Mouse (Mus musculus) limb, embryonic 10.5 days (tissue): ENCODE results near the gene Gnai3. TPM values are rescaled to one million over a fixed set of nuclear protein-coding genes. Genes with fewer than 3 reads are reported as not detected.

Experiments used
- DNase-seq: peaks from one replicate; pipeline ENCODE4 v3.0.0-alpha.2; 2017; ENCODE audit warnings: low spot score
- H3K27ac ChIP-seq: fragments of 300-500 bp; sonication (generic); 2 replicates; pipeline ENCODE4 v1.5.1; 2016; ENCODE audit warnings: mild to moderate bottlenecking
- H3K27me3 ChIP-seq: fragments of 300-500 bp; sonication (generic); 2 replicates; pipeline ENCODE4 v1.6.1; 2016; ENCODE audit warnings: low read depth, mild to moderate bottlenecking; ENCODE audit not compliant: poor library complexity, severe bottlenecking
- H3K36me3 ChIP-seq: fragments of 300-500 bp; sonication (generic); 2 replicates; pipeline ENCODE4 v1.6.1; 2016; ENCODE audit warnings: mild to moderate bottlenecking, moderate library complexity
- H3K4me1 ChIP-seq: fragments of 300-500 bp; sonication (generic); 2 replicates; pipeline ENCODE4 v1.6.1; 2016
- H3K4me3 ChIP-seq: fragments of 300-500 bp; sonication (generic); 2 replicates; pipeline ENCODE4 v1.5.1; 2016; ENCODE audit warnings: mild to moderate bottlenecking, moderate library complexity
- H3K9me3 ChIP-seq: fragments of 300-500 bp; sonication (generic); replicated peaks from 2 replicates; pipeline ENCODE4 v1.6.1; 2016; ENCODE audit warnings: mild to moderate bottlenecking
- WGBS: fragments of 180-500 bp; shearing (Covaris S2); methylation state at CpG from one replicate; pipeline ENCODE4 v1.1.7; 2016; 5-methylcytosine and 5-hydroxymethylcytosine counted together
- polyA plus RNA-seq: library from polyadenylated mRNA; unstranded; fragments of >200 nt; fragmentation: Nextera tagmentation; extraction: Ambion mirVana; gene quantifications from 2 replicates; pipeline ENCODE4 v1.2.1, GENCODE M21; 2016

Gene Gnai3
- polyA plus RNA-seq, 1 experiment from 2014 or later, result 197 TPM

DNA sequence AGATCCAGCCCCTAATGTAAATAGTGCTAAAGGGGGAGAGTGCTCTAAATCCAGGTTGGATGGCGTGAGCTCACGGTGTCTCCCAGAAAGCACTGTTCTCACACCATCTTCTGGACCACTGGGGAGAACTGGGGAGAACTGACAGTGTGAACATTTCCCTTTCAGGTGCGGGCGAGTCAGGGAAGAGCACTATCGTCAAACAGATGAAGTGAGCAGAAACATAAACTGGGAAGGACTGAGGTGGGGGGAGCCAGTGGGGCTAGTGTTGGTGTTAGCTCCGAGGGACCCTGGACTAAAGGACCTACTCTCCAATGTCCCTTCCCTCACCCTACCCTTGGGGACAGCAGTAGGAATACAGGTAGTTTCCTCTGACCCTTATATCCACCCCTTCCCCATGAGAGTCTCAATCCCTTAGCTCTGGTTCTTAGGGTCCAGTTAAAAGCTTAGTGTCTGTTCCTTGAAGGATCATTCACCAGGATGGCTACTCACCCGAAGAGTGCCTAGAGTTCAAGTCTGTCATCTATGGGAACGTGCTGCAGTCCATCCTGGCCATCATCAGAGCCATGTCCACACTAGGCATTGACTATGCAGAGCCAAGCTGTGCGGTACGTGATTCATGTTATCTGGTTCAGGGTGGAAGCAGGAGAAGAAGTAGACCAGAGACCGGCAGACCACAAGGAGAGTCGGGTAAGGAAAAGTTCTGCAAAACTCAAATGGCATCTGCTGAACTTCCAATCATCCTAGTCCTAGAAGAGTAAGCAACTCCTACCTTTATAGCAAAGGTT, 50.8 kb downstream of the Gnai3 start:
- Histone ChIP-seq H3K4me1 (peaks cover under 1% of the 10 kb centered on the region; the same call in 1 of the 2 replicates), H3K4me3 (no peak overlapping the region), H3K36me3 (no peaks in the 10 kb centered on the region), H3K27ac (no peak overlapping the region), H3K27me3 (no peaks in the 10 kb centered on the region), H3K9me3 (no peaks in the 10 kb centered on the region)
- WGBS, result 92% methylated on average over 12 of the region's 12 CpGs
- DNase-seq, result no peak

DNA sequence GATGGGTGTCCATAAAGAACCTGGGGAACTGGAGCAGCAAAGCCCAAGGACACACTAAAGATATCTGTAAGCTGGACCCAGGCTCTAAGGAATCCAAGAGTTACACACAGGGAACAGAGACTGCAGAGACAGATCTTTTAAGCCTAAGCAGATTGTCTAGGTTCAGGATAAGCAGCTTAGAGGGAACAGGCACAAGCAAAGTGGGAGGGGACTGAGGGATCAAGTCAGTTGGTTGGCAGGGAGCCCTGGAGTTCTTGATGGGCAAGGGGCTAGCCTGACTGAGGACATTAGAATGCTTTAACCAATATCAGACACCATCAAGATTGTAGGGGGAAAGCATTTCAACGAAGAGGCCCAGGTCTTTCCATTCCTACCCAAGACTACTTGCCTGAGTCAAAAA, 51.8 kb downstream of the Gnai3 start:
- Histone ChIP-seq H3K4me3 (no peak overlapping the region), H3K27me3 (no peaks in the 10 kb centered on the region), H3K27ac (no peak overlapping the region), H3K4me1 (peaks cover 7% of the 10 kb centered on the region), H3K36me3 (no peaks in the 10 kb centered on the region), H3K9me3 (no peaks in the 10 kb centered on the region)
- DNase-seq, result no peak
- WGBS, result 91% methylated on average over 1 of the region's 1 CpGs

DNA sequence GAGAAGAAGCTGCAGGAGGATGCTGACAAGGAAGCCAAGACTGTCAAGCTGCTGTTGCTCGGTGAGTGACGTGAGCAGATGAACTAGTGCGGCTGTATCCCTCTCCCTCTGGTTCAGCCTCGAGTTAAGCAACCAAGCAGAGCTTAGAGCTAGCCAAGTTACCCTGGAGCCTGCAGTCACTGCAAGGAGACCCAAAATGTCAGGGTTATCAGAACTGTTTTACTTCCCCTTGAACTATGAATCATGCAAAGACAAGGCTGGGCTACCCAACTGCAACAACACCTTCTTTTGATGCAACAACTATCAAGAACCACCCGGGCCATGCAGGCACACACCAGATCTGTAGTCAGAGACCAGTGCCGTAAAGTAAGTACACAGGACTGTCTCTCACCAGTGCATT, 52.6 kb downstream of the Gnai3 start:
- WGBS, result 70% methylated on average over 6 of the region's 6 CpGs
- Histone ChIP-seq H3K4me1 (peaks cover 16% of the 10 kb centered on the region), H3K9me3 (no peaks in the 10 kb centered on the region), H3K27me3 (no peaks in the 10 kb centered on the region), H3K36me3 (no peaks in the 10 kb centered on the region), H3K27ac (no peak overlapping the region), H3K4me3 (no peak overlapping the region)
- no peak for DNase-seq

DNA sequence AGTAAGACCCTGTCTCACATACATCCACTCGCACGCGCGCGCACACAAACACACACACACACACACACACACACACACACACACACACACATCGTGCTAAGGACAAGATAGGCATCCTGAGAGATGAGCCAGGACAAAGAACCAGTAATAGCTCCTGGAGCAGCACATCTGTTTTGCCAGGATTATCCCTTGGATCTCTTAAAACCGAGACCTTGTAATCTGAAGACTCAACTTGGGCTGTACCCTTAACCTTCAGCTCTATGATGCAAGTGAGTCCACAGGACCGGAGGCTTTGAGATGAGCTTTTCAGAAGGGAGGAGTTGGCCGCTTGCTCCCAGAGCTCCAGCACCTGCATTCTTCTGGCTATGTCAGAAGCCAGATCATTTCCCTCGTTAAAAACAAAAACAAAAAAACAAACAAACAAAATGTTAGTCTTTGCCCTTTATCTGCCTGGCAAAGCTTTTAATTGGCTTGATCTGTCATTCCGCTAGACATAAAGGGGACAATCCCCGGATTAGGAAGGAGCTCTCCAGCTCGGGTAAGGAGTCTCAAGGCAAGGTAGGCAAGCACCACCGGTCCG, 53.3 kb downstream of the Gnai3 start, which contains the start of gene Gnat2:
Gene Gnat2, plus strand, starts transcription at position 254 of the 580 bp plus-strand sequence.
- 82% methylated on average over 15 of the region's 15 CpGs for WGBS
- no peaks in the 10 kb centered on the region for H3K36me3 ChIP-seq
- no peak within 1 kb of the TSS for H3K4me3 ChIP-seq
- peaks cover 20% of the 10 kb centered on the region for H3K4me1 ChIP-seq
- no peaks in the 10 kb centered on the region for H3K9me3 ChIP-seq
- H3K27me3 ChIP-seq, result no peaks in the 10 kb centered on the region
- no peak for DNase-seq
- no peak within 1 kb of the TSS for H3K27ac ChIP-seq

DNA sequence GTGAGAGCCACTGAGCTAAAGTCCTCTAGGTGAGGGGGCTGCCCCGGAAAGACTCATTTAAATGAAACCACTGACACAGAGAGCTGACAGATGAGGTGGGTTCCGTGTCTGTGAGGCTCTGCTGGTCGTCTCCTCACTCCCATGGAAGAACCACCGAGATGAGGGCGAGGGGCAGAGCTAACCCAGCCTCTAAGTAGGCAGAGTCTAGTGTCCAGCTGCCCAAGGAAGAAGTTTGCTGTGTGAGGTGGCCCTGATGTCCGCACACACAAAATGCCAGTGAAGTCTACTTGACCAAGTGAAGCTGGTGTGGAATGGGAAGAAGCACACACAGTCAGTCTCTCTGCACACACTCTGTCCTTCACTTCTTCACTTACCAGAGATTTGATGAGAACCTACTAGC, 53.9 kb downstream of the Gnai3 start:
- WGBS, result 77% methylated on average over 6 of the region's 6 CpGs
- no peak overlapping the region for H3K4me3 ChIP-seq
- DNase-seq, result no peak
- no peaks in the 10 kb centered on the region for H3K27me3 ChIP-seq
- no peaks in the 10 kb centered on the region for H3K9me3 ChIP-seq
- peaks cover 26% of the 10 kb centered on the region for H3K4me1 ChIP-seq
- H3K27ac ChIP-seq, result no peak overlapping the region
- no peaks in the 10 kb centered on the region for H3K36me3 ChIP-seq

DNA sequence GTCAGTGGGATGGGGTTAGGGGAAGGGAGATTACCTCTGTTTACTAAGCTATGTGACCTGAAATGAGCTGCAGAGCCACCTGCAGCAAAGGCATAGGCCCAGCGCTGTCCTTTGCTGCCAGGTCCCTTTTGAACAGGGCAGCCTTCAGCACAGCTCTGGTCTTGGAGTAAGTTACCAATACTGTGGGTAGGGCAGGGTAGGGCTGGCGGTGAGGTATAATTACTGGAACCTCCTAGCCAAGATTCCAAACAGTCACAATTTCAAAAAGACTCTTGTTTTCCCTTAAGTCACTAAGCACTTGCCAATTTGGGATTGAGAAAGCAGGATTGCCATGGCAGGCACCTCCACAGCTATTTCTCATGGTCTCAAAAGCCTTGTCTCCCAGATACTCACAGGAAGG, 55.4 kb downstream of the Gnai3 start:
- no peaks in the 10 kb centered on the region for H3K9me3 ChIP-seq
- 85% methylated on average over 2 of the region's 2 CpGs for WGBS

DNA sequence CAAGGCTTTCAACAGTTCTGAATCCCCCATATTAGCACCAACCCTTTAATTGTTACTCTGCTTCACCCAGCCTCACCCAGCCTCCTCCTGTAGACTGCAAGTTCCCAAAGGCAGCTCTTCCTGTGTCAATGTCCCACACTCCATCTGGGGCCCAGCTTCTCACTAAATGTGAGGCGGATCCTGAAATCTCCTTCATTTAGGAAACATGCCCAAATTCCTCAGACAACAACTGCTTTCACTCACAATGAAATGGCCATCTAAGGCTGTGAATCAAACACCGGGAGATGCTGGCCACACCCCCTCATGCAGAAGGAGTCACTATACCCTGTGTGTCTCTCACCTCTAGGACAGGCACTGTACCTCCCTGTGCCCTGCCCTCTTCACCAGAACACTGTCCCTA, 56.0 kb downstream of the Gnai3 start:
- H3K4me3 ChIP-seq, result no peak overlapping the region
- H3K36me3 ChIP-seq, result no peaks in the 10 kb centered on the region
- no peak for DNase-seq
- H3K27ac ChIP-seq, result no peak overlapping the region
- WGBS, result 33% methylated on average over 2 of the region's 2 CpGs
- H3K9me3 ChIP-seq, result no peaks in the 10 kb centered on the region
- H3K27me3 ChIP-seq, result no peaks in the 10 kb centered on the region
- H3K4me1 ChIP-seq, result peaks cover 46% of the 10 kb centered on the region

More for the DNA sequence above, 55.4 kb downstream of the Gnai3 start:
- Histone ChIP-seq H3K4me1 (peaks cover 40% of the 10 kb centered on the region), H3K36me3 (no peaks in the 10 kb centered on the region), H3K4me3 (no peak overlapping the region), H3K27me3 (no peaks in the 10 kb centered on the region), H3K27ac (no peak overlapping the region)
- DNase-seq, result no peak

DNA sequence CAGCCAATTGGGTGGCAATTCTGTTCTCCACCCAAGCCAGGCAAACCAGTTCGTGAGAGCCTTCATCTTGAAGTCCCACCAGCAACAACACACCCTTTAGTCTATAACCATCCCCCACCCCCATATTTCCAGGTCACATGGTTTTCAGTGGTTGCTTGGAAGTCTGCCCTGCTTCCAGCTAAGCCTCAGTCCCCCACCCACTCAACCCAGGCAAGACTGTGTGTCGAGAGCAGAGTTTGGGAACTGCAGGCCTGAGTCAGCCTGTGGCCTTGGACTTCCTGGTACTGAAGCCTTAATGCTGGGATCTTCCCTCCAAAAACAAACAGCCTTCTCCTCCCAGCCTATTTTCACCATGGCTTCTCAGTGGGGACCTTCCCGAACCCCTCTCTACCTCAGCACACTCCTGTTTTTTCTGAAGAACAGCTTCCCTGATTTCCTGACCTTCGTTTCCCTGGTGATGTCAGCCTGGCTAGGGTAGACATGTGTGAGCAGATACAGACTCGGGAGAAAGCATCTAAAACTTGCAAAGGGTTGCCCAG, 57.0 kb downstream of the Gnai3 start:
- H3K9me3 ChIP-seq, result no peaks in the 10 kb centered on the region
- no peak overlapping the region for H3K27ac ChIP-seq
- DNase-seq, result no peak
- no peaks in the 10 kb centered on the region for H3K27me3 ChIP-seq
- WGBS, result 46% methylated on average over 5 of the region's 5 CpGs
- no peak overlapping the region for H3K4me3 ChIP-seq
- peaks cover 56% of the 10 kb centered on the region for H3K4me1 ChIP-seq
- H3K36me3 ChIP-seq, result no peaks in the 10 kb centered on the region

DNA sequence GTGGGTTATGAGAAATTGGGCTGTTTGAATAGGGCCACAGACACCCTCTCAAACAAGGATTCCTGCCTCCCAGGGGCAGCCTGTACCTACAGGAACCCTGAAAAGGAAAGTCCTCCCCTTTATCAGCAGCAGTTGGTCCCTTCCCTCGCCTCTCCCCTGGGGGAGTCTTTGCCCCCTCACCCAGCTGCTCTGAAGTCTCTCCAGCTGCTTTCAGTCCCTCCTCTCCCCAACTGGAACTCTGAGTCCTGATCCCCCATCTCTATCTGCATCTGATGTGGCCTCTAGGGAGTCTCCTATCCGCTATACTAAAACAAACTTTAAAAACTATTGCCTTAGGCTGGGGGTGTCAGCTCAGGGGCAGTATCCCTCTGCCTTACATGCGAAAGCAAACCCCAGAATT, 58.6 kb downstream of the Gnai3 start:
- WGBS, result 86% methylated on average over 3 of the region's 3 CpGs
- H3K9me3 ChIP-seq, result no peaks in the 10 kb centered on the region

DNA sequence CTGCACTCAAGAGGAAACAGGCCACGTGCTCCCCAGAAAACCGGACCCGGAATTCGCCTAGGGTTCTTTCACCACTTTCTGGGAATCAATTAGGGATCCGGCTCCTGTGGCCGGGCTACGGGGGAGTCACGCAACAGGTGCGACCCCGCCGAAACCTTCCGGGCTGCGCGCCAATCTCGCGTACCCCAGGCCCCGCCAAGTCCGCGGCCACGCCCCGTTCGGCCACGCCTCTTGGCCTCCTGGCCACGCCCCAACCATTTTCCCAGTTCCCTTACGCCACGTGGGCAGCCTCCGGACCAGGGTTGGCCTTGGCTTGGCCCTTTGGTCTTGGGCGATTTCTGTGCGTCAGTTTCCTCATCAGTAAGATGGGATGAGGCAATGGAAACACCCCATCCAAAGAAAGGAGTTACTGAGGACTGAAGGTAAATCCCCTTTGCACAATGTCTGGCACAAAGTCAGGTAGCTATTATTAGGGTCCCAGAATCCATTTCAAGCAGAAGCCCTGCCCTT, 59.4 kb downstream of the Gnai3 start, which contains the start of gene Ampd2:
Gene Ampd2, minus strand, starts transcription at position 182 of the 510 bp plus-strand sequence.
- Histone ChIP-seq H3K4me3 (peak within 1 kb of the TSS; percentile 87), H3K4me1 (peaks cover 80% of the 10 kb centered on the region), H3K27ac (peak within 1 kb of the TSS; percentile 92), H3K36me3 (no peaks in the 10 kb centered on the region), H3K27me3 (no peaks in the 10 kb centered on the region), H3K9me3 (no peaks in the 10 kb centered on the region)
- DNase-seq, result peak; percentile 92
- WGBS, result under 1% methylated on average over 29 of the region's 29 CpGs

More for the DNA sequence above, 58.6 kb downstream of the Gnai3 start:
- DNase-seq, result no peak
- Histone ChIP-seq H3K27me3 (no peaks in the 10 kb centered on the region), H3K4me3 (peak overlapping the region; percentile 87), H3K27ac (peak overlapping the region; percentile 92), H3K36me3 (no peaks in the 10 kb centered on the region), H3K4me1 (peaks cover 72% of the 10 kb centered on the region)

DNA sequence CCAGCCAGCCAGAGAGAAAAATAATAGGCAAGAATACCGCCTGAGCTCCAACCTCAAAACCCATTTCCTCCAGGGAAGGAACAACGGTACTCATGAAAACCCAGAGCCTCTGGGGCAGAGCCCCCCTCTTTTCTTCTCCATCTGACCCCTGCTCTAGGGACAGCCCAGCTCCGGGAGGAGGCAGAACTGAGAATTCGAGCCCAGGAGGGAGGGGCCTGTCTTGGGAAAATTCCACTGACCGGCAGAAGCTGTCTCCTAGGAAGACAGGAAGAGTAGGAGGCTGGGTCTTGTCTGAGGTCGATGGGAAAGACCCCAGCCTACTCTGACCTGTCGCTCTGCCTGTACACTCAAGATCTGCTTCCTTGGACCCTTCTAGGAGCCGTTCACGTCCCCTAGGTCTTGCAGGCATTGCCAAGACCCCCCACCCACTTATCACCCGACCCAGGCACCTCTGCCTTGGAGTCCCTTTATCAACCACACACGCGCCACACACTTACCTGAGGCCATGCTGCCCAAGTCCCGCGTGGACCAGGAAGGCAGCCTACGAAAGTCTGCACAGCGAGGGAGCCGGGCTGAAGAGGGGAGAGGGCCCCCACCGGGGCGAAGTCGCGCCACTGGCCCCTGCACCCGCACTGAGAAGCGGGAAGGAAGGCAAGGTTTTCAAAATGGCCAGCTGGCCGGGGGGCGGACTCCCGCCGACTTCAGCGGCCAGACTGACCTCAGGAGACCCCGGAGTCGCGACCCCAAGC, 60.1 kb downstream of the Gnai3 start:
- peaks cover 85% of the 10 kb centered on the region for H3K4me1 ChIP-seq
- no peaks in the 10 kb centered on the region for H3K9me3 ChIP-seq
- H3K4me3 ChIP-seq, result peak overlapping the region; percentile 87
- under 1% methylated on average over 31 of the region's 31 CpGs for WGBS
- peak overlapping the region; percentile 92 for H3K27ac ChIP-seq
- H3K27me3 ChIP-seq, result no peaks in the 10 kb centered on the region
- DNase-seq, result peak; percentile 58
- H3K36me3 ChIP-seq, result peaks cover 3% of the 10 kb centered on the region

DNA sequence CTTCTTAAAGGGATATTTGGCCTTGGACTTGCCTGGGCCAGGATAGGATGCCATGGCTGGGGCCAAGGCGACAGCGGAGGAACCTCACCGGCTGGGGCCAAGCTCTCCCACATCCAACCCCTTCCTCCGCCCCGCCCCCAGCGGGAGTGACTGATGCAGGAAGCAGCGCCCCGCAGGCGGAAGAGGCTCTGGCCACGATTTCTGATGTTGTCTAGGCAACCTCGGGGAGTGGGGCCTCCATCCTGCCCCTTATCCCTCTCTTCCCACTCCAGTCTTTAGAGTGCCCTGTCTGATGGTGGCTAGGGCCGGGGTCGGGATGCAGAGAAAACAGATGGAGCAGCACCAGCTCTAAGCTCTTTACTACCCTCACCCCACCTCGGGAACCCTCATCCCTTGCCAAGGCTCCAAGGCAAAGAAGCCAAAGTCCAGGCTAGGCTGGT, 60.6 kb downstream of the Gnai3 start:
- Histone ChIP-seq H3K36me3 (peaks cover 9% of the 10 kb centered on the region), H3K9me3 (no peaks in the 10 kb centered on the region), H3K4me1 (peaks cover 89% of the 10 kb centered on the region), H3K4me3 (peak overlapping the region; percentile 87), H3K27ac (peak overlapping the region; percentile 92), H3K27me3 (no peaks in the 10 kb centered on the region)
- under 1% methylated on average over 14 of the region's 14 CpGs for WGBS
- DNase-seq, result peak; percentile 91
